Mouse (Mus musculus) 416B (cell line): Measurements from ENCODE around the gene Iscu.
A peak's percentile ranks its signal among the peaks of the same experiment; 100 is the strongest.

ENCODE experiments used
- DNase-seq: peaks from one replicate; pipeline ENCODE4 v3.0.0; 2011; ENCODE audit warnings: low read depth

Iscu gene

DNA sequence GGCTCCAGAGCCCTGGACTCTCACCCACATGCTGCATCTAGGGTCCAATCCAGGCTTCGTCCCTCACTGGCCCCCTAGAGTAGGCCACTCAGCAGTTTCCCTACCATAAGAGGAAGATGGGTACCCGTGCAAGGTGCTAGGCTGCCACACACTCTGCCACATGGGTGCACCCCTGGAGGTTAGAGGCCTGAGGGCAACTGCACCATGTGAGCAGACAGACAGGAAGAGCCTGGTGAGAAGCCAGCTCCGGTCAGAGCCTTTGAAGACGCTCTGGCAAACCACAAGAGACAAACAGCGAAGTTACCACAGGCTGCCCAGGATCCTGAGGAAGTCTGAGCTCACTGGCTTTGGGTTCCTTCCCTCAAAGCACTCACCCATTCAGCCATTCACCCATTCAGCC is 14.4 kb downstream of the Iscu start:
- DNase-seq: peak; percentile 93

DNA sequence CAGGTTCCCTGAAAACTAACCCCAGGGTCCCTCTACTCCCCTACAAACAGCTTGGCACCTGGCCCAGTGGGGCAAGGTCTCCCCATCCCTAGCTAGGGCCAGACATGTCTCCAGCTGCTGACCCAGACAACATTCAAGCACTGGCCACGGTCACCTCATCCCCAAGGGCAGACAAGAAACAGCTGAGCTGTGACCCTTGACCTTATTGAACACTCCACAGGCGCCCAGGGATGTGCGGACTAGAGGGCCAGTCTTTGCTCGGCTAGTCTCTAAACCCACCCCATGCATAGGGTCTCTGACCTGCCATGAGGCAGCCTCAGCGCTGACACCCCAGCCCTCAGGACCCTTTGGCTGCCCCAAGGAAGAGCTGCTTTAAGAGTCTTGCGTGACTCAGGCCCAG is 16.1 kb downstream of the Iscu start:
- no peak for DNase-seq

DNA sequence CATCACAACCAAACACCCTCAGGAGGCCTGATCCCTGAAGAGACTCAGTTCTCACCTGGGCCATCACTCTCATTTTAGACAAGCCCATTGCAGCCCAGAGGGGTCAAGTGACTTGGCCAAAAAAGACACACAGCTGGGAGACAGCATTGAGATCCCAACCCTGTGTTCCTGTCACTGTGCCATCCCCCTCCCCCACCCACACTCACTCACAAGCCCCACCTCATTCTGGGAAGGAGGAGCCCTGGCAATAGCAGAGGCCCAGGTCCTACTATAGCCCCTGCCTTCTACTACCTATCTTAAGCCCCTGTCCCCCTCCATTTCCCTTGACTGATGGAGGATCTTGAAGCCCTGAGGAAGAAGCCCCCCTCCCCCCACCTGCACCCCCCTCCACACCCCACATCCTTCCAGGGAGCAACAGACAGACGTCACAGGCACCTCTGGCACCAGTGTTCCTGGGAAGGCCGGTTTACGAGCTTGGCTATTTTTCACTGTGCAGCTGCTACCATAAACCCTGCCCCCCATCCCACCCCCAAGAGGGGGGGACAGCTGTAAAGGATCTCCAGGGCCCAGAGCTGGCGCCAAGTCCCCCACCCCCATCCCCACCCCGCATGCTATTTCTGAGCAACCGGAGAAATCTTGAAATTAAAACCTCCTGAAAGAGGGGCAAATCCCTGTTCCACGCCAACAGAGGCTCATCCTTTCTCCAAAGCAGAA is 16.7 kb downstream of the Iscu start:
- no peak for DNase-seq

DNA sequence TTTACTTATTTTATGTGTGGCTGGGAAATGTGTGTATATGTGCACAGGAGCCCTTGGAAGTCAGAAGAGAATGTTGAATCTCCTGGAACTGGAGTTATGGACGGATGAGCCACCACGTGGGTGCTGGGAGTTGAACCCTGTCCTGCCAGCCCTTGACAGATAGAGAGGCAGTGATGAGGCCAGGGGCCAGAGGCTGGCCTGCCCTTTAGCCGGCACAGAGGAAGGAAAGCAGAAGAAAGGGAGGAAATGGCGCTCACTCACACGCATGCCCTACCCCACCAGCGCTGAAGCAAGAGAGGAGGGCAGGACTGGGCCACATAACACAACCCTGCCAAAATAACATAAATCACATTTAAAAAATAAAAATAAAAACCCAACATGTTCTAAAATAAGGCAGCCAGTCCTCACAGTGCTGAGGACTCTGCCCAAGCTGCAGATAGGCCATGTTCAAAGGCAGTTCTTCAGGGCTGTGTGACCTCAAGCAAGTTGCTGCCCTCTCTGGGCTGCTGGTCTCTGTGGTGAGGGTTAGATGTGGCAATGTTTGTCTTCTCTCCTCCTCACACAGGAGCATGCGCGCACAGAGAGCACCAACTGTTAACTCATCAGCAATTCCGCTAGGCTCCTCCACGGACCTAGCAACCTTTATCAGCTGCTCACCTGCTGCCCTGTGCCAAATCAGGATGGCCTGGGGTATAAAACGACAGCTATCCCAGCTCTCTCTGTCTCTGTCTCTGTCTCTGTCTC is 18.1 kb downstream of the Iscu start:
- peak; percentile 55 for DNase-seq

DNA sequence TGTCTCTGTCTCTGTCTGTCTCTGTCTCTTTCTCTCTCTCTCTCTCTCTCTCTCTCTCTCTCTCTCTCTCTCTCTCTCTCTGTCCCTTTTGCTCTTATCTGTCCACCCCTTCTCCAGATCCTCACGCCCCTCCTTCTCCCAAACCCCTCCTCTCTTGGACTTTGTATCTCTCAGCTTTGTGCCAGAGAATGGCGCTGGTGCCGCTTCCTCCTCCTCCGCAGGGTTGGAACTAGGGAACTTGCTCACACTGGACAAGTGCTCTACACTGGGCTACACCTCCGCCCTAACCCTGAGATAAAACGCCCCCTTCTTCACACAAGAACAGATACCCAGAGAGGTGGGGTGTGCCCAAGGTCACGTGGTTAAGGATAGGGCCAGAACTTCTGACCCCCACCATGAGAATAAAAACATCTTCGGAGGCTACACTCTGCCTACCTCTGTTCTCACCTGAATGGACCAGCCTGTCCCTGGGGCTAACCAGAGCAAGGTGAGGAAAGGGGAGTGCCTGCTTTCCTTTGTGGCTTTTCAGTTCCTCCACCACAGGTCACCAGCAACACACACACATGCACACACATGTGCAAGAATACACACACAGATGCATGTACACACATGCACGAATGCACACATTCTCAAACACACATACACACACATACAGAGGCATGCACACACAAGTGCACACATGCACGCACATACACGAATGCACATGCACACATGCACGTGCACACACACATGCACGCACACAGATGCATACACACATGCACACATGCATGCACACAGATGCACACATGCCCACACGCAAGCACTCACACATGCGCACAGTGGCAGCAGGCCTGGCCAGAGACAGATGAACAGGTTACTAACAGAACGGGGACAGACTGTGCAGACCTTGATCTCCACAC is 18.9 kb downstream of the Iscu start:
- no peak for DNase-seq

DNA sequence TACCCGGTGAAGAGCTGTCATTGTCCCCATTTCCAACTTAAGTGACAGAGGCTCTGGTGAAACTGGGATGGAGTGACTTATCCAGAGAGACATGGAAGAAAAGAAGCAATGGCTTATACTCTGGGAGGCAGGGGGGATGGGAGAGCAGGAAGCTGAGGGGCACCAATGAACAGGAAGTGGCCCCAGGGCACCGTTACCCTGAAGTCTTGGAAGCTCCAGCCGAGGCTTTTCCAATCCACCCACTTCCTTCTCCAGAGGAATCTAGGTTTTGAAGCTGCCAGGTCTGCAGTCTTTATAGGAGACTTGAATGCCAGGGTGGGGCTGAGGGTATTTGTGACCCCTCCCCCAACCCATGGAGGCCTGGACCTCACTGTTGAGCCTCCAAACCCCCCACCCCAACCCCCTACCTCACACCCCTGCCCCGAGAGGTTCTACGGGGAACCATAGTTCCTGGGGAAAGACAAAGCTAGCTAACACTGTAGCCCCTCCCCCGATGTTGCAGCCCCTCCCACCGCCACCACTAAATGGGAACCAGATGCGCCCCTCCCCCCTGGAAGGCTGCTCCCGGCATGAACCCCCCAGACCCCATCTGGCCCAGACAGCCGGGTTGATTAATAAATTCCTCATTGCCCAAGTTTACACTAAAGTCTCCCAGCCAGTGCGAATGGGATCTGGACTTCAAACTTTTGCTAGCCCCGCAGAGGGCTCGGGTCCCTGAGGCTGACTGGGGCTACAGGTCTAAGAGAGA is 24.0 kb downstream of the Iscu start:
- no peak for DNase-seq

DNA sequence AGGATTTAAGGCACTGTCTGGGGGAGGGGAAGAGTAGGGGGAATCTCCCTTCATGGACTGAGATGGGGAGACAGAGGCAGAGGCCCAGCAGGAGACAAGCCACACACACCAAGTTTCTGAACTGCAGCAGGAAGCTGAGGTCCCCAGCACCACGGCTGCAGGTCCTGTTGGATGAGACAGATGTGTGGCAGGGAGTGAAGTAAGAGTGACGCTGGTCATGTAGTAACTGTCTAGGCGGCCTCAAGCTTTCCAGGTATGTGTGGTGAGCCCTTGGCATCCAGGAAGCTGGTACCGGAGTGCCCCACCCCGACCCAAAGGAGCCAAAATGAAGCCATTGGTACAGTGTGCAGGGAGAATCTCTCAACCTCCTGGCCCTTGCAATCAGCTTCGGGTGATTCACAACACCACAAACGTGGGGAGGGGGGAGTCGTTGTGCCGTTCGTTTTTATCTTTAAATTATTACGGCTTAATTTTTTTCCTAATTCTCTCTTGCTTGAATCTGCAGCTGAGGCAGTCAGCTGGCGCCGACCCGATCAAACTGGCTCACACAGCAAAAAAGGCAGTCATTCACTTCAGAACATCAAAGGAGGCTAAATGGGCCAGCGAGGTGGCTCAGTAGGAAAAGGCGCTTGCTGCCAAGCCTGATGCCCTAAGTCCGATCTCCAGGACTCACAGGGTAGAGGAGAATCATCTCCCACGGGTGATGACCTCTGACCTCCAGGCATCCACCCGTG is 24.8 kb downstream of the Iscu start:
- DNase-seq: peak; percentile 52

DNA sequence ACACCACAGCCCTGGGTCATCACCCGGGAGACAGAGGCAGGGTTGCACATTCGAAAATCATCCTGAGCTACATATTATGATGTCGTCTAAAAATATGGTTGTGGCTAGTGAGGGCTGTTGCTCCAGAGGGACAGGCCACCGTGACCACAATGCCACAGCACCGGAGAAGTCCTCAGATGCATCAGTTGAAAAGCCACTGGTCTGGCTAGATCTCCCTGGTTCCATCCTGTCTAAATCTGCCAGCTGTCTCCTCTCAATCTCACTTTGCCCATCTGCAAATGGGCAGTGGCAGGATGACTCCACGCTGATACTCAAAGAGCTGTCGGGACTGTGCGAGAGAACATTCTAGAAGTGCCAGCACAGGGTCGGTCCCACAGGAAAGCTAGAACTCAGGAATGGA is 26.0 kb downstream of the Iscu start:
- DNase-seq: peak; percentile 90

DNA sequence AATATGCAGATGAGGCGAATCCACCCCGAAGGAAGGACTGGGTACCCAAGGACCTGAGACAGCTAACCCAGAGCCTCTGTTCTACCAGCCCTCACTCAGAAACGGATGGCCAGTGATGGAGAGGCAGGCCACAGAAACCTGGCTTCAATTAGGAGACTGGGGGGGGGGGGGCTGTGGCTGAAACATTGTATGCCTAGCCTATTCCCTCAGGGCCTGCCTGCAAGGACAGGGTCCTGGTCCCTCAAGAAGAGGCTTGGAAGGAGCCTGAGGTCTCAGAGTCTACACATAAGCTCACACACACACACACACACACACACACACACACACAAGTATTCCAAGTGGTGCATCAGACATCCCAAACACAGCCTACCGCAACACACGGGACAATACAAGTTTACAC is 27.1 kb downstream of the Iscu start:
- no peak for DNase-seq

DNA sequence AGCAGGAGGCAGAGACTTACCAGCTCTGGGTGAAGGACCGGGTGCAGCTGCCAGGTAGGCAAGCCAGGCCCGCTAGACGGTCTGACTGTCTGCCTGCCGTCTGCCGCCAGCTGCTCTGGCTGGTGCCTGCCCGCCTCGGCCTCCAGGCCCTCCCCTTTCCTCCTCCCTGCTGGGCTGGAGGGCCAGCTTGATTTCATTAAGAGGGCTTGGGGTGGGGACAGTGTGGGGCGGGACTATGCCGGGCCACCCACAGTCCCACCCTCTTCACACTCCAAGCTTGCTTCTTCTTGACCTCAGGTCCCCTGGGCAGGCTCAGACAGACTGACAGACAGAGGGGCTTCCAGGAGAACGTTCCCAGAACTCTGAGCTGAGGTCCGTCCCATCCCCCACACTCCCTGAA is 27.7 kb downstream of the Iscu start, which contains the start of gene Tmem119:
Gene Tmem119 (minus strand): TSS at position 237 of the 400 bp plus-strand sequence.
- peak; percentile 88 for DNase-seq

DNA sequence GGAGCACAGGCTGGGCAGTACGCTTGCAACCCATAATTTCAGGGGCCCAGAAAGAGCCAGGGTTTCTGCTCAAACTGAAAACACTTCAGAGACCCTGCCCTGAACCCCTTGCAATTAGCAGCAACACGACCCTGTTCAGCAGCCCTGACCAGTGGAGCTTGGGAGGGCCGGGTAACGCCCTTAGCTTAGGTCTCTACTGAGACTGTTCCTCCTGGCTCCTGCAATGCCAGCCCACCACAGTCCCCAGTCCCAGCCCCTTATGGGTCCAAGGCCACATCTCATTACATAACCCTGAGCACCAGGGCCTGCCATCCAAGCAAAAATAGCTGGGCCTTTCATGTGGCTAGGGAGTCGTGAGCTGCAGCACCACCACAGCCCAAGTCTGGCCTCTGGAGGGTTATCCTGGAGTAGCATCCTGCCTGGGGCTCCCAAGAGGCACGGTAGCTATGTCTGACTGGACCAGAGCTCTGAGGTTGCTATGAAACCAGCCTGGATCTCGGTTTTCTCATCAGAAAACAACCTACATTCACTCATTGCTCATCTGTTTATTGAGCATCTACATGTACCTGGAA is 31.9 kb downstream of the Iscu start:
- peak; percentile 77 for DNase-seq

DNA sequence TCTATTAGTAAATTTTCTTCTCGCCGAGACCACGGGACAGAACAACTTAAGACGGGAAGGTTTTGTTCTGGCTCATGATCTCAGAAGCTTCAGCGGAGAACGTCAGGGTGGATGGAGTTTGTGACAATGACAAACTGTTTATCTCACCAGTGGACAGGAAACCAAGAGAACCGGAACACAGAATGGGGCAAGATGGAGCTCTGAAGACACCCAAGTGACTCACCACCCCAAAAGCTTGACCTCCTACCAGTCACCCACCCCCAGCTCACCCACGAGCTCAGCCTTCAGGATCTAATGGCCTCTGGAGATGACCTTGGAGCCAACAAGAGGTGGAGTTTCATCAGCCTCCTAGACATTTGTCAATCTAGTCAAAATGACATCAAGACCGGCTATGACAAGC is 32.8 kb downstream of the Iscu start:
- peak; percentile 94 for DNase-seq

DNA sequence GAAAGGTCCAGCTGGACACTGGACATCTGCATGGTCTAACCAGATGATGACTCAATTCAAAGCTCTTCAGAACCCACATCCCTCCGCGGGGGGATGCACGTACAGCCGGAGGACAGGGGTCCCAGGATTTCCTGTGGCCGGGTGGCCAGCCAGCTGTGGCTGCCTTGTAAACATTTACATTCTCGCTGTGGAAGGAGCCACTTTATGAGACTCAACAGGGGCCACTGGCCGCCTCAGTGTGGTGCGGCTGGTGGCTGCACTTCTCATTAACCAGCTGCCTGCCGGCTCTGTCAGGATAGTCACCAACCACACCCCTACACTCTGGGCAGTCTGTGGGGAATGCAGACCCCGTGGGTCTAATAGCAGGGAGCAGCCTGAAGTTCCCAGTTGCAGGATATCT is 33.9 kb downstream of the Iscu start:
- peak; percentile 90 for DNase-seq

DNA sequence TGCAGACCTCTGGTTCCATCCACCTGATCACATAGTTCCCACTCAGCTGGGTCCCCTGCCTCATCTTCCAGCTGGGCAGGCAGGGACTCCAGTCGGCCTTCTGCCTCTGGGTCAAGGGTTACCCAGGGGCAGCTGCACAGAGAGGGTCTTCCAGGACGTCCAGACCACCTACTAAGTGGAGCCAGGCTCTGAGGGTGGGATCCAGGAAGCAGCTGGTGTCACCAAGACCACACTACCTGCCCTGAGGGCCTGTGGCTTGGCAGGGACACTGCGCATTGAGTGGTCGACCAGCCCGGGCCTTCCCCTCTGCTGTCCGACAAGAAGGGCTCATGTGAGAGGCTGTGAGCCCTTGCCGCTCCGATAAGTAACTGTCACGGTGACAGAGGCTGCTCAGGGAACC is 35.2 kb downstream of the Iscu start:
- no peak for DNase-seq

DNA sequence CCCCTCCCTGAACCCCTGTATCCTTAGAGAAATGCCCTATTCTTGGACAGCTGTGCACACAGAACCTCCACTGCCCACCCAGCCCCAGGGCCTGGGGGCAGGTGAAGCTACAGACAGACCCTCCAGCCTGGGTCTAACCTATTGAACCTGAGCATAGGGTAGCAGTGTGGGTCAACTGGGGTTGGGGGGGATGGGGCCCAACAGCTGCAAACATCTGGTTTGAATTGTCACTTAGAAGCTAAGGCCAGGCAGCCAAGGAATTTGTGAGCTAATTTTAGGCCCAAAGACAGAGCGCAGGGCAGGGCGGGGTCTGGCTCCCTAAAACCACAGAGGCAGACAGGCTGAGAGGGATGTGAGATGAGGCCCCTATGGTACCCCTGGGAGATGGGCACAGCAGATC is 35.6 kb downstream of the Iscu start:
- DNase-seq: no peak

DNA sequence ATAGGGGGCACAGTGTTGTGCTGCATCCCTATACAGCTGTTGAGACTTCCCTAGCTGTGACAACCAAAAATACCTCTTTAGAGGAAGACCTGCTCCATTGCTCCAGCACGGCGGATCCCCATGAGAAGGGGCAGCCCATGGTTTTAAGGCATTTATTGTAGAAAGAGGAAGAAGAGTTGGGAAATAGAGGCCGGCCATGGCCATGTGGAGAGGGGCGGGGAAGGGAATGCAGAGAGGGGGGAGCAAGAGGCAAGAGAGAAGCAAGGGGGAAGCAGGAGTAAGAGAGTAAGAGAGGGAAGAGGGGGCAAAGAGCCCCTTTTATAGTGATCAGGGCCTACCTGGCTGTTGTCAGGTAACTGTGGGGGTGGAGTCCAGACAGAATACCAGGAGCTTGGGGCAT is 37.6 kb downstream of the Iscu start:
- DNase-seq: no peak

DNA sequence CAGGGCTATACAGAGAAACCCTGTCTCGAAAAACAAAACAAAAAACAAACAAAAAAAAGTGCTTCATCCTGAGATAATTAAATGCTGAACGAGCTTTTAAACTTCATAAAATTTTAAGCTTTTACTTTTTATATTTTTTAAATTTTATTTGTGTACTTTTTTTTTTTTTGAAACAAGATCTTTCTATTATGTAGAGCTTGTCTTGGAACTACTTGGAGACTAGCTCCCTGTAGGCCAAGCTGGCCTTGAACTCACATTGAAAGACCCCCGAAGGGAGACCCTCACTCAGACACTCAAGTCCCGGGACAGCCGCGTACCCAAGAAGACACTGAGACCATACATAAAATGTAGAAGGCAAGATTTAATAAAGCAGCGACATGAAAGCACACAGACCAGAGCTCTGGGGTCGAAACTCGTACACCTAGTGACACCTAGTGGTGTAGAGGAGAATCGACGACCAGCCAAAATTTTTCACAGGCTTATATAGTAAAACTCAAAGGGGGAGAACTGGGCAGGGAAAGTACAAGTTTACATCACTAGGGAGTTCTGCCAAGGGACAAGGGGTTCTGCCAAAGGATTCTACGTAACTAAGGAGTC is 39.4 kb downstream of the Iscu start:
- DNase-seq: peak; percentile 57

DNA sequence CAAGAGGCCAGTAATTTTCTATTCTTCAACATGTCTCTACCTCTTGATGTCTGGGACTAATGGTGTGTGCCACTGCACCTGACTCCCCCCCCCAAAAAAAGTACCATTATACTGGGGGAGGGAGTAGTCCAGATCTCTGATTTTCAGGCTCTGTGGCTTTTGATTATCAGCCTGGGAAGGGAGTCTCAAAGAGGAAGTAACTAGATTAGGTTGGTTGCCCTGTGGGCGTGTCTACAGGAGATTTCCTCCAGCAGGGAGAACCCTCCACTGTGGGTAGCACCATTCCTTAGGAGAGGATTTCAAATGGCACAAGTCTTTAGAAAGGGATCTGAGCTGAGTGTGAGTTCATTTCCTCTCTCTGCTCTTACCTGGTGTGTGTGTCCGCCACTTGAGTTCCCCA is 40.1 kb downstream of the Iscu start:
- DNase-seq: peak; percentile 49

DNA sequence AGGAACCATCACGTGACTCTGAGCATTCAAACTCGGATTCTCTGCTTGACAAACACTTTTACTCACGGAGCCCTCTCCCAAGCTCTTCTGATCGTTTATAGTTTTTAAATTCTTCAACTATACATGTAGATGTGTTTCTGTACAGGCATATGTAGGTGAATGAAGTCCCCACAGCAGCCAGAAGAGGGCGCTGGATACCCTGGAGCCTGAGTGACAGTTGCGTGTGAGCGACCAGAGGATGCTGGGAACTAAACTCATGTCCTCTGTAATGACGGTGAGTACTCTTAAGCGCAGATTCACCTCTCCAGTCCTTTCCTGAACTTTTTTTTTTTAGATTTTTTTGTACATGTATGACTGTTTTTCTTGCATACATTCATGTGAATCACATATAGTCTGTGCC is 41.1 kb downstream of the Iscu start:
- peak; percentile 55 for DNase-seq
